Mouse (Mus musculus): ENCODE results near the gene Hcar2. TPM values are rescaled to one million over a fixed set of nuclear protein-coding genes. Genes with fewer than 3 reads are reported as not detected.

The Hcar2 gene
- total RNA-seq, 2 experiments from 2014 or later = 0.31 TPM; not detected in 1

Other genes with a start within 250 kb of the Hcar2 start
- 100 to 1,000 TPM; 164 to 217 TPM for gene Clip1, start 180.9 kb downstream of the Hcar2 start, total RNA-seq (2021)
- 10 to 100 TPM; 22.6 to 25.0 TPM for gene Zcchc8, start 144.4 kb downstream of the Hcar2 start, total RNA-seq (2021)
- 10 to 100 TPM; 45.1 to 48.1 TPM for gene Rsrc2, start 116.1 kb downstream of the Hcar2 start, total RNA-seq (2021)
- gene Kntc1, start 115.8 kb downstream of the Hcar2 start, total RNA-seq (2021) = under 1 TPM; 0.19 to 0.78 TPM
- under 1 TPM; 0.54 to 0.69 TPM for gene Hcar1, start 14.5 kb upstream of the Hcar2 start, total RNA-seq (2021)
- 10 to 100 TPM; 49.6 to 51.2 TPM for gene Denr, start 41.7 kb upstream of the Hcar2 start, total RNA-seq (2021)
- gene Gm43518, start 61.9 kb upstream of the Hcar2 start, total RNA-seq (2021) = not detected
- gene Ccdc62, start 65.2 kb upstream of the Hcar2 start, total RNA-seq (2021) = 1 to 10 TPM; 2.6 to 3.7 TPM
- 10 to 100 TPM in 1 of 2 experiments, 1 to 10 TPM in 1; 8.6 to 17.0 TPM for gene Hip1r, start 108.1 kb upstream of the Hcar2 start, total RNA-seq (2021)
- gene Vps37b, start 166.8 kb upstream of the Hcar2 start, total RNA-seq (2021) = 10 to 100 TPM; 19.6 to 25.0 TPM
- 1 to 10 TPM; 7.6 to 8.3 TPM for gene Abcb9, start 230.3 kb upstream of the Hcar2 start, total RNA-seq (2021)
- 10 to 100 TPM; 14.4 to 16.2 TPM for gene Ogfod2, start 246.8 kb upstream of the Hcar2 start, total RNA-seq (2021)